Mouse (Mus musculus) heart, postnatal 4 days (tissue): ENCODE measurements around the gene Grhl3. TPM values are rescaled to one million over a fixed set of nuclear protein-coding genes. Genes with fewer than 3 reads are reported as not detected.

Experiments used
- DNase-seq: peaks from one replicate; pipeline ENCODE4 v3.0.0; 2021
- total RNA-seq, 2 experiments: library from RNA; stranded (reverse); gene quantifications; 2 replicates each; pipeline ENCODE4 v1.2.3; 2021

Grhl3 gene
- total RNA-seq, 2 experiments from 2014 or later: 1.0 to 1.2 TPM

DNA sequence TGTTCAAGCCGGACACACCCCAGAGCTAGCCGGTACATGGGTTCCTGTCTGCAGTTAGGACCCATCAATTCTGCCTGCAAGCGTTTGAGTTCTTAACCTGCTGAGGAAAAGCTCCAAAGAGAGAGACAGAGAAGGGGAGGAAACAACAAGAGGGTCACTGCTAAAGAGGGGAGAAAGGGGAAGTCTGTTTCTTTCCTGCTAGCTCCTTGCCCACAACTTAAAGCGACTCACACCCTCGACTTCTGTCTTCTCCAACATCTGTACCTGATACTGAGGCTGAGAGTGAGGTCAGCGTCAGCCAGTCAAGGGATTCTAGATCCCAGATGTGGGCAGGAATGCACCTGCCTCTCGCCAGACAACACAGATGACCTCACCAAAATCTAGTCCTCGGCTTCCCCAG, 1.2 kb downstream of the Grhl3 start:
- no peak for DNase-seq

DNA sequence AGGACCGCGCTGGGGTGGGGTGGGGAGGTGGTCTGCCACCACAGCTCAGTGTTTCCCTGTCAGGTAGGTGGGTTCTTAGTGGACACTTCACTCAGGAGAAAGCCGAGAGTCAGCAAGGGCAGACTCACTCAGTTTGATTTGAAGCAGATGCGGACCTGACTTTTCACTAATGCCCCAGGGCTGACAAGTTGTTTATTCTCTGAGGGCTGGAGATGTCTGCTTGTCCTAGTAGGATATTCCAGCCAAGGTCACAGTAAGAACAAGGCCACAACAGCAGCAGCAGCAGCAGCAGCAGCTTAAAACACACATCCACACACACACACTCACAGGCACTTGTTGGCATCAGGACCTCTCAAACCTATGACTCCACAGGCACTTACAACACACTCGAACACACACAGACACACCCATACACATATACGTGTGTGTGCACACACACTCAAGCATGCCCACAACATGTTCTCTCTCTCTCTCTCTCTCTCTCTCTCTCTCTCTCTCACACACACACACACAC, 2.3 kb downstream of the Grhl3 start:
- no peak for DNase-seq

DNA sequence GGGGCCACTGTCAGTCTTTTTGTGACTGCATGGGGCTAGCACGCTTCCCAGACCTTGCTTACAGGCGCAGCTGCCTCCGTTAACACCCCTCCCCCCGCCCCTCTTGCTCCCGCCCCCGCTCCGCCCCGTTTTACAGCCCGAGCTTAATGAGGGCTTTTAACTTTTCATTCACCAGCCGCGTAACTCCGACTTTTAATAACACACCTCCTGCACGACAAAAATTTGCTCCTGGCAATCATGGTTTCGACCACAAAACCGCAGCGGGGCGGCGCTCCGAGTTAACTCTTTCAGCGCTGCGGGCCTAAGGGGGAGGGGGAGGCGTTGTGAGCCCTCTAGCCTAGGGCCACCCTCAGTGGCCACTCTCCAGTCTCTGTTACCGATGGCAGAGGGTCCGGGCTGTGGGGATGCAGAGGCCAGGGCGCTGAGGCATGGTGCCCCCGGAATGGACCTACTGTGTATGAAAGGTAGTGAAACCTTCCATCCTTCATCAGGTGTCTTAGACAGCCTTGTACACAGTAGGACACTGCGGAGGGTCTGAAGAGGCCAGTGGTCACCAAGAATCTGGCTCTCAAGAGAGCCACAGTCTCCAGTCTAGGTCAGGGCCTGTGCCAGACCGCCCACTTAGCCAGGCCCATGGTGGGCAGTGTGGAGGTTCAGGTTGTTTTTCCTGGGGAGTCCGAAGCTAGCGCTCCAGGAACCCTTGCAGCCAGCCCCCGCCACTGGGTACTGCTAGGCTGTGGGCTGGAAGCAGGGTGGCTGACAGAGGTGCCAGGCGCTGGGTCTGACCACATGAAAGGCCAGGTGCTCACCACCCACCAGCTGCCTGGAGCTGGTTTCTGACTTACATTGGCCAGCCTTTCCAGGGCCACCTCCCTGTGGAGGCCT, 3.0 kb downstream of the Grhl3 start:
- DNase-seq: no peak

DNA sequence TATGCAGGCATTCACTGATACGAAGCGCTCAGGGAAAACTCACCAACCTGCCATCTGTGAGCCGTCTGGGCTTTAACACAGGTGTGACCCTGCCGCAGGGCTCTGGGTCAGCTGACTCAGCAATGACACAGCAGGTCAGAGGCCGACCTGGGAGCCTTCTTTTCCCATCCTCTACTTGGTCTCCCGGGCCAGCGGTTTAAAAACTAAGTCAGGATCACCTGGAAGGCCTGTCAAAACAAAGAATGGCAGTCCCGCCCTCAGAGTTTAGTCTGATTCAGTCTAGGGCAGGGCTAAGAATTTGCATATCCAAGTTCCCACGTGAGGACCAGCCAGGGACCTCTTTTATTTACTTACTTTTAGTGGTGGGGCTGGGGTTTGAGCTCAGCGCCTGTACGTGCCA, 4.2 kb downstream of the Grhl3 start:
- DNase-seq: no peak

DNA sequence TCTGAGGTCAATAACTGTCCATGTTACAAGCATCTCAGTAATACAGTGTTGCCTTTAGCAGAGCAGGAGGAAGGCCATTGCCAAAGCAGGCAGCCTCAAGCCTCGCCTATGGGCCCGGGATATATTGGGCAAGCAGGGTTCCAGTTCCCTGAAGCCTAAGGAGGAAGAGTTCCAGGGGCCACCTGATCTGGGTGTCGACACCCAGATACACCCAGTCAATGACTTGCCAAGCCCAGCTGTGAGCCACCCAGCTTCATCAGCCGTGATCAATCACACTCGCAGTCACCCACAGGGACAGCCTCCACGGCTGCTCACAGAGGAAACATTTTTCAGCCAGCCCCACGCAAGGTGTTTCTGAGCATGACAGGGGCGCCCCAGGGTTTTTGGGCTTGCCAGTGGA, 5.9 kb downstream of the Grhl3 start:
- DNase-seq: no peak

DNA sequence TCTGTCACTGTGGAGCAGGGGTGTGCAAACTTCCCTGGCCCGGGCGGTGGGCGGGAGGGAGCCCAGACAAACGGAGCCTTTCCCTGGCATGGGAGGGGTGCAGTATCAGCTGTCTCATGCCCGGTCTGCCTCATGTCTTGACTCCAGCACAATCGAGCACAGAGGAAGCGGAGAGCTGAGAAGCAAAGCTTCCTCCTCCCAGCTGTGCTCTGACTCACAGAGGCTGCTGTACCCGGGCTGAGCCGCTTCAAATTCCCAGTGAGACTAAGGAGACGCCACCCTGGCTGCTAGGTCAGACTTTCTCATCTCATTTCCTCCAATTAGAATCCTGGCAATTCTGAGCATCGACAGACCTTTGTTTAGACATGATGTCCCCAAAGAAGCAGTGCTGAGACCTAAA, 6.4 kb downstream of the Grhl3 start:
- peak; percentile 49 for DNase-seq

DNA sequence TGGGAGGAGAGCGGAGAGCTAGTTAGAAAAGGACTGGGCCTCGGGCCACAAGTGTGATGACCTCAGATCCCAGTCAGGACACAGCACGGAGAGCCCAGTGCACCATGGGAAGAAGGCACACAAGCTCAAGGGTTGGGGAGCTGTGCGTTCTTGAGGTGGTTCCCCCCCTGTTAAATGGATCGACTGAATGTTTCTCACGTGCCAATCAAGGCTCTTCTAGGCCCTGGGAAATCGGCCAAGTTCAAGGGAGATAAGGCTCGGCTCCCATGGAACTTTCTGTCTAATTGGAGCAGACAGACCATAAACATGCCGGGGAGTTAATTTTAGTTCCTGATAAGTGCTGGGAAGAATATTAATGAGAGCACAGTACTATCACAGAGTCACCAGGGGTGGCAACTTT, 8.0 kb downstream of the Grhl3 start:
- peak; percentile 88 for DNase-seq

DNA sequence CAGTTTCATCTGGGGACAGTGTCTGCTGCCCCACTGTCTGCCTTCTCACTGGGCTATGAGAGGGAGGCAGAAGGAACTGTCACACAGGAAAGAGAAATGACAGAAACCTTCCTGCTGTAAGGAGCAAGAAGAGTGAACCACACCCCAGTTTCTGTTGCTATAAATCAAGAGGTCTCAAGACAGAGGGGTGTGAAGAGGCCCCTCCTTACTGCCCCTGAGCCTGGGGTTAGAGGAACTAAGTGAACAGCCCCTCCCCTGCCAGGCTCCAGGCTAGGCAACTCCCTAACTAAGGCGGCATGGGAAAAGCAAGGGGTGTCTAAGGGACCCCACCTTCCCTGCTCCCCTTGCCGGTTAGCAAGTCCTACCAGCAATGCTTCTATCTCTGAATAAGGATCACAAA, 9.6 kb downstream of the Grhl3 start:
- DNase-seq: no peak

DNA sequence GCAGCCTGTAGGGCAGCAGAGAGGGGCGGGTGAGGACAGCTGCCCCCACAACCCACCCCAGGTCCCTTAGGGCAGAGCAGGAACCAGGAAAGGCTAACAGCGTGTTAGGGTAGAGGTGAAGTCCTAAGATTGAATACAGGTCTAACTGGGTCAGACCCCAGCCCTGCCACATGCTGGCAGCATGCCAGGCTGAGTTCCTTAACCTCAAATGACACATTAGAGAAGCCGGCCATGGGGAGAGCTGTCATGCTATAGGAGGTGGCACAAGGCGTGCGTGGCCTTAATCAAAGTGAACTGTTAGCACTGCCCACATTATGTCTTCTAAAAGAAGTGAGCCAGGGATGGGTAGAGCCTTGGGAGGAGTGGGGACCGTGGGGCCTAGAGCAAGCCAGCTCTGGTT, 24.1 kb downstream of the Grhl3 start:
- no peak for DNase-seq

DNA sequence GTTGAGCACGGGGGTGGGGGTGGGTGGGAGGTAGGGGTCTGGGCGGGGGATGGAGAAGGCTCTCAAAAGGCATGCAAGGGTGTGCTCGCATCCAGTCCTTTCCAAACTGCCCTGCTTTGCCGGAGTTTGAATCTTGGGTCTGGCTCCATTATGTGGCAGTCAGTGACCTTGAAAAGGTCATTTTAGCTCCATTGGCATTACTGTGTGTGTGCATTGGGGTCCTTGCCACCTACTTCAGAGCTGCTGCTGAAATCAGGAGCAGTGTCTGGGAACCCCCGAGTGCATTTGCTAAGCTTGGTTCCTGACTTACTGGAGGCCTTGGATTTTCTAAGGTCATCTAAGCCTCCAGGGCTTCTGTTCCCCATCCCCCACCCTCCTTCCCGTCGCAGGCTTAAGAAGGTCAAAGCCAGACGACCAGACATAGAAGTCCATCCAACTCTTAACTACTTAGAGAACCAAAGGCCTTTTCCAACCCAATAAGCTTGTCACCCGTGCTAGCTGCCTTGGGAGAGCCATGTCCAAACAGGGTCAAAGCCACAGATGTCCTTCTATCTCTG, 24.8 kb downstream of the Grhl3 start:
- DNase-seq: no peak

DNA sequence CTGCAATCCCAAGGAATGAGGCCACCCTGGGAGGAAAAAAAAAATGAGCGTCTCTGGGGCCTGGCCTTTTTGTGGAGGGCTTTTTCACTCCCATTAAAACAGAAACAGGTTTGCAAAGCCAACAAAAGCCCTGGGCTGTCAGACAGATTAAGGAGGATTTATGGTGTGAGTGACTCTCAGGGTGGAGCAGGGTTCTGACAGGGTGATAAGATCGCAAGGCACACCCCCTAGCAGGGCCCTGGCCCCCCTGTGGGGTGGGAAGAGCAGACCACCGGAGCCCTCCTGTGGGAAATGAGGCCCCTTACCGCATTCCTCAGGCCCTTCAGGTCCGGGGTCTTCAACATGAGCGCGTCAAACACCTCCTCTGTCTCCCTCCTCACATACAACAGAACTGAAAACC, 25.3 kb downstream of the Grhl3 start:
- DNase-seq: no peak

DNA sequence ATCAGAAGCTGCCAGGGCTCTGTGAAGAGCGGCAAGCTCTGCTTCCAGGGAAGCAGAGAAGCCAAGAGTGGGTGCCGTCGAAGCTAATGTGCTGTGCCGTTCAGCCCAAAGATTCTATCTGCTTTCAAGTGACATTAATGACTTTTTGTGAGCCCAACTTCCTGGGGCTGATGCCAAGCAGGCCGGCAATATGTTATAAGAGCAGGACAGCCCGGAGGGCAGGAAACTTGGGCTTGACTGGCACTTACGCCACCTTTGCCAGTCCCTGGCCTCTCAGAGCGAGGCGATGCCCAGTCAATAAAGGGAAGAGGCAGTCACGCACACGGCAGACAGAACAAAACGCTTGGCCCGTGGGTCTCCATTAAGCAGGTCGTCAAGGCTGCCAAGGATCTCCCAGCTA, 25.9 kb downstream of the Grhl3 start:
- no peak for DNase-seq

DNA sequence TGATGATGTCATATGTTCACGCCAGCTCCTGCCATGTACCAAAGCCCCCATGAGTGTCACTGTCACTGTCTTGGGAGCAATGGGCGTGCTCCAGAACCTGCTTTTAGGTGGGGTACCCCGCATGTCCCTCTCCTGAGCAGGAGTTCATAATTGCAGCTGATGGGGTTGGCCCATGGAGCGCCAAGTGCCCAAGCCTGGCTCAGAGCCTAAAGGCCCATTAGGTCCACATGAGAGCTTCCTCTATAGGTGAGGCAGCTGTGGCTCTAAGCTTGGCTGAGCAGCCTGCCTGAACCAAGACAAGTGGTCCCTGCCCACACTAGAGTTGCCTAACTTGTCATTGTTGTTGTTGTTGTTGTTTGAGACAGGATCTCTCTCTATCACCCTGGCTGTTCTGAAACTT, 26.6 kb downstream of the Grhl3 start:
- DNase-seq: no peak

DNA sequence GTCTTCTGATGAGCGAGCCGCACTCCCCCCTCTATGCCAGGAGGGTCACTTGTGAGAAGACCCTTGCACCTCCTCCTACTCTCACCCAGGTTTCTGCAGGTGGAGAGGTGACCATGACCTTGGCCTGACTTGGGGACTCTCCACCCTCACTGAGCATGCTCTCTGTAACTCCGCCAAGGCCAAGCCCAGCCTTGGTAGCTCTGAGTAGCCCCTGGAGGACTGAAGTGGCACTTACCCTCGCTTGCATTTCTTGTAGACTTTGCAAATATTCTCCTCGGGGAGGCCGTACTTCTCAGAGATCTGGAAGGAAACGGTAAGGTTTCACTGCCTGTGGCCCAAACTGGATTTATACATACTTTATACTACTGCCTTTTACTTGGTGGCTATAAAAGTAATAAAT, 27.4 kb downstream of the Grhl3 start:
- DNase-seq: no peak

DNA sequence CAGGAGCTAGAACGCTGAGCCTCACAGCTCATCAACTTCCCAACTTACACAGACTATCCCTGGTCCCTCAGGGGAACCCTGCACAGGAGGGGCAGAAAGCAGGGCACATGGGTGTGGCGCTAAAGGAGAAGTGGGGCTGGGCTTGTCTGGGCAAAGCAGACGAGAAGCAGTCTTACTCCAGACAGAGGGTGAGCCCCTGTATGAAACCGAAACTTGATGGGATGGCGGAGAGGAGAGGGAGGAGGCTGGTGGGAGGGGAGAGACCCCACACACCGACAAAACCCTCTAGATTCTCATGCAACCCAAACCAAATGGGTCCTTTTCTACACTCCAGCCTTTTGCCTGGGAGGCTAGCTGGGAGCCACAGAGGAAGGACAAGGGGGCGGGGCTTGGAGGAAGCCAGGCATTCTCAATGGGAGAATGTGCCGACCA, 28.3 kb downstream of the Grhl3 start:
- DNase-seq: no peak

DNA sequence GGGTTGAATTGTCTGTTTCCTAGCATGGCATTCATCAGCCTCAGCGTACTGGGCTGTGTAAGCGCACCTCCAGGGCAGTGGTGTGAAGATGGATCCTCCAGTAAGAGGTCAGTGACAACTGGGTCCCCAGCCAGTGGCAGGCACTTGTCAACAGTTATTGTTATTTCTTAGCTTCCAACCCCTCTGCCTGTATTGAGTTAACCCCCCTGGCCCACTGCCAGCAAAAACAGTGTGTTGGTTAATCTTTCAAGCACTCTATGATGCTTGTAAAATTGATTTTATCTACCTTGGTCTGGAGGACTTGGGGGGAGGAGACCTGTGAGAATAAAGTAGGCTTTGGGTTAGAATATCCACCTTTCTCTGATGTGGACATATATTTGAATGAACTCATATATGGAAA, 29.1 kb downstream of the Grhl3 start:
- no peak for DNase-seq

DNA sequence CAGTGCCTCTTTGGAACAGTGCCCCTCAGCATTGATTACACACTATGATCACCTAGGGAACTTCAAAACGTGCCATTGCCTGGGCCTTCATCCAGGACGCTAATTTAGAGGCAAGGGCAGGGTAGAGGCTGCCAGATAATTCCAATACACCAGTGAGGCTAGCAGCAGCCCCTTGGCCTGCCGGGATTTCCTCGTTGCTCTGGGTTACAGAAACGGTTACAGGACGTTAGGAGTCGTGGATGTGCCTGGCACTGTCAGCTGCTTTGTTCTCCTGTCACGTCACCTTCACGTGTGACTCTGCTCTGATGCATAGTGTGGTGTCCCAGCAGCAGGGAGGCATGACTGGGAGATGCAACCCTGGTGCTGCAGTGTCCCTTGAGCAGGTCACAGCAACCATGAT, 33.4 kb downstream of the Grhl3 start:
- DNase-seq: no peak

DNA sequence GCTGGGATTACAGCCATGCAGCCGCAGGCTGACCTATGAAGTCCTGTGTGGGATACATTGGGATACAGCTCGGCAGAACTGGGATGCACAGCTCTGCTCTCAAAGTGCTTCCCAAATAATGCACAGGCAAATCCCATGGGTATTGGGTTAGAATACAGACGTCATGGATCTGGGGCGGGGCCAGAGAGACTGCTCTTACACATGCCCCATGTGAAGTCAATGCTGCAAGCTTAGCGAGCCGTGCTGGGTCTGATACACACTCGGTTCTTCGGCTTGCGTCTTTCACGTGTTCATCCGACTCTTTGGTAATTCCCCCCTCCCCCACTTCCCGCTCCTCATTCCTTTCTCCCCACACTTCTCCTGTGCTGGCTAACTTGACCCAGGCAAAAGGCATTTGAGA, 34.4 kb downstream of the Grhl3 start:
- DNase-seq: no peak

DNA sequence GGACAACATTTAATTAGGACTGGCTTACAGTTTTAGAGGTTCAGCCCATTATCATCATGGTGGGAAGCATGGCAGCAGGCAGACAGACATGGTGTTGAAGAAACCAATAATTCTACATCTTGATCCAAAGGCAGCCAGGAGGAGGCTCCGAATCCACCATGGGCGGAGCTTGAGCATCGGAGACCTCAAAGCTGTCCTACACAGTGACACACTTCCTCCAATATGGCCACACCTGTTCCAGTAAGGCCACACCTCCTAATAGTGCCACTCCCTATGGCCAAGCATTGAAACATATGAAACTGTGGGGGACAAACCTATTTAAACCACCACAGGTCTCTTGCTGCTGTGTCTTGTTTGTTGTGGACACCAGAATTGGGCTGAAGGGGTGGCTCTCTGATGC, 38.4 kb downstream of the Grhl3 start:
- no peak for DNase-seq

DNA sequence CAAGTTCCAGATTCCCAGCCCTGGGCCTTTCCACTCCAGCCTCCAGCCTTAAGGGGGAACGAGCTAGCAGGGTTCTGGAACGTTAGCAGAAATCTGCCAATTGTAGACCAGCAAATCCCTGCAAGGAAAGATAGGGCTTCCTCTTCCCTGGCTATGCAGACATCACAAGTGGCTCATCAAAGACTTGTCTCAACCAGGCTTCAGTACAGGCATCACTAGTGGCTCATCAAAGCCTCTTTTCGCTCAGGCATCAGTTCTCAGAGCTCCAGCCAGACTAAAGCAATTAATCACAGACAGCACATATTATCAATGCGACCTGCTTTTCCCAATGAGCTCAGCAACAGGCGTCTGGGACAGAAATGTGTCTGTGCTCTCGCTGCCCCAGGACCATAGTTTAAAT, 40.4 kb downstream of the Grhl3 start:
- DNase-seq: no peak

DNA sequence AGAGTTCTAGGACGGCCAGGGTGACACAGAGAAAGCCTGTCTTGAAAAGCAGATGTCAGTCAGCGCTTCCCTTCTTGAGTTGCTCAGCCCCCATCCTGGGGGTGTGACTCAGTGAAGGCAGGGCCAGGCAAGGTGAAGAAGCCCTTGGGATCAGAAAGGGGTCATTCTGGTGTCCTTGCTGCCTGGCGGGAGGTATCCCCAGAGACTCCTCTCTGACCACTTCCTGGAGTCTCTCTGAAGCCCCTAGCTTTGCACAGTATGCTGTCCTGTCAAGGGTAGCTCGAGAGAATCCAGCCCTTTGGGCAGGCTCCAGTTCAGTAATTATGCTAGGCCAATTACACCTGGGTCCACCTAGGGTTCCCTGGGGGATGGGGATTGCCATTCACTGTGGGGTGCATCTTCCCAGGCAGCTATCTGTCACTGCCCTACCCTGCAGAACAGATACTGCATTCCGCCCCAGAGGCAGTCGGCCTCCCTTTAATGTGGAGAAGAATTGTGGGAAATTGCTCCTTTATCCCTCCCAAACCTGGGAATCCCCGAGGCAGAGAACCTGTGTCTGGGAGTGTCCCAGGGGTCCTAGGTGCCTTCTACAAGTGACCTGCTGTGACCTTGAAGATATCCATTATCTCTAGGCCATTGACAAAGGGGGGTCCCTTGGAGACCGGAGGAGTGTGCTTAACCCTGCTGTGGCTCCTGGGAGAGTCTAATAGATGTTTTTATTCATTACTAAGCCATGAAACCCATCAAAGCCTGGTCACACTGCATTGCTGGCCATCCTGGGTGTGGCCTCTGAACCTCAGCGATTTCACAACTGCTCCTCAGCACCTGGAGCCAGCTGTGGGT, 41.4 kb downstream of the Grhl3 start:
- DNase-seq: no peak

DNA sequence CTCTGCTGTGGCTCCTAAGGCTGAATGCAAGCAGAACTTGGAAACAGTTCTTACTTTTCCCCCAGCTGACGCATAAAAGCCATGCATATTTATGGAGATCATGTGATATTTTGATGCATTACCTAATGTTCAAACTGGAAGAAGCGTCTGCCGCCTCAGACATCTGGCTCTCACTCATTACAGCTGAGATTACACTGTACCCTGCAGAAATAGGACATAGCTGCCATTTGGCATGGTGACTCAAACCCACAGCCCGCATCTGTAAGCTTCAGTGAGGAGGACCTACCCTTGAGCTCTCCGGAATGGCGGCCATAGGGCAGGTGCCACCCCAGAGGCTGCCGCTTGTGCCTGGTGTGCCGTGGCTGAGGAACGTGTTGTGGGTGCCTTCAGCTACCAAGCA, 42.2 kb downstream of the Grhl3 start:
- no peak for DNase-seq

DNA sequence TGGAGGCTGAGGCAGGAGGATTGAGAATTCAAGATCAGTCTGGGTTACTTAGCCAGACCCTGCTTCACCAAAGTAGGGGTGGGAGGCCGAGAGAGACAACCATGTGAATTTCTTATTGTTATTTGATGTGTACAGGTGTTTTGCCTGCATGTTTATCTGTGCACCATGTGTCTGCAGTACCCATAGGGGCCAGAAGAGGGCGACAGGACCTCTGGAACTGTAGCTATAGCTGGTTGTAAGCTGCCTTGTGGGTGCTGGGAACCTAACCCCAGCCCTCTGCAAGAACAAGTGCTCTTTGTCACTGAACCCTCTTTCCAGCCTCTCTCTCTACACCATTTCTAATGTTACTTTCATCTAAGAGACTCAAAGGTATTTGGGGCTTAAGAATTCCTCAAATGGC, 43.2 kb downstream of the Grhl3 start:
- no peak for DNase-seq
